Mouse (Mus musculus) midbrain, postnatal 0 days (tissue): ENCODE data around the gene Wnt11. TPM values are rescaled to one million over a fixed set of nuclear protein-coding genes. Genes with fewer than 3 reads are reported as not detected.

Experiments
- ATAC-seq: fragments of 200-750 bp; cut with Nextera tagmentation; 2 replicates; pipeline ENCODE4 v1.8.0; 2017; ENCODE audit warnings: moderate number of reproducible peaks, mild to moderate bottlenecking, moderate TSS enrichment, moderate library complexity; ENCODE audit not compliant: low FRiP score
- DNase-seq: peaks from one replicate; pipeline ENCODE4 v3.0.0-alpha.2; 2015; ENCODE audit warnings: low spot score
- H3K27ac ChIP-seq: fragments of 300-500 bp; sonication (generic); 2 replicates; pipeline ENCODE4 v1.5.1; 2014; ENCODE audit warnings: low read depth, mild to moderate bottlenecking, low read length, mixed read lengths
- H3K27me3 ChIP-seq: fragments of 300-500 bp; sonication (generic); 2 replicates; pipeline ENCODE4 v1.6.1; 2014; ENCODE audit warnings: low read length, control low read depth, mixed read lengths; ENCODE audit not compliant: insufficient read depth
- H3K36me3 ChIP-seq: fragments of 300-500 bp; sonication (generic); 2 replicates; pipeline ENCODE4 v1.6.1; 2014; ENCODE audit warnings: low read length, control low read depth, mixed read lengths; ENCODE audit not compliant: insufficient read depth
- H3K4me1 ChIP-seq: fragments of 300-500 bp; sonication (generic); 2 replicates; pipeline ENCODE4 v1.6.1; 2014; ENCODE audit warnings: mild to moderate bottlenecking, control low read depth, antibody characterized with exemption, low read length, mixed read lengths; ENCODE audit not compliant: insufficient read depth
- H3K4me2 ChIP-seq: fragments of 300-500 bp; sonication (generic); 2 replicates; pipeline ENCODE4 v1.6.1; 2014; ENCODE audit warnings: low read depth, mild to moderate bottlenecking, low read length, mixed read lengths; ENCODE audit not compliant: poor library complexity, severe bottlenecking
- H3K4me3 ChIP-seq: fragments of 300-500 bp; sonication (generic); 2 replicates; pipeline ENCODE4 v1.5.1; 2014; ENCODE audit warnings: low read depth, mild to moderate bottlenecking, low read length, moderate library complexity
- H3K9ac ChIP-seq: fragments of 300-500 bp; sonication (generic); replicated peaks from 2 replicates; pipeline ENCODE4 v1.6.1; 2014; ENCODE audit warnings: mild to moderate bottlenecking, low read length, moderate library complexity, mixed read lengths; ENCODE audit not compliant: poor library complexity, severe bottlenecking
- H3K9me3 ChIP-seq: fragments of 300-500 bp; sonication (generic); 2 replicates; pipeline ENCODE4 v1.6.1; 2016; ENCODE audit warnings: low read length, control low read depth
- CTCF ChIP-seq: IDR thresholded peaks from 2 replicates; pipeline ENCODE4 v1.5.1; 2016; ENCODE audit warnings: antibody characterized with exemption, mild to moderate bottlenecking
- WGBS: fragments of 180-500 bp; shearing (Covaris S2); extraction: QIAGEN DNeasy Blood & Tissue Kit; methylation state at CpG from one replicate; pipeline ENCODE4 v1.1.7; 2014; 5-methylcytosine and 5-hydroxymethylcytosine counted together
- polyA plus RNA-seq: library from polyadenylated mRNA; unstranded; fragments of >200 nt; fragmentation: Nextera tagmentation; extraction: Ambion mirVana; gene quantifications from 2 replicates; pipeline ENCODE4 v1.2.1, GENCODE M21; 2015
- total RNA-seq: library from RNA; depleted of rRNA; stranded (reverse); fragments of >200 nt; gene quantifications from 2 replicates; pipeline ENCODE4 v1.2.3, GENCODE M21; 2014

Wnt11 gene
- total and polyA plus RNA-seq, 2 experiments from 2014 or later = 1.9 to 3.2 TPM

GRCm38 (mm10) chr7:98803181-98803580 lies 31.7 kb upstream of the Wnt11 start:
- no peaks in the 10 kb centered on the region for H3K27me3 ChIP-seq
- H3K4me2 ChIP-seq = no peak overlapping the region
- 85% methylated on average over 9 of the region's 9 CpGs for WGBS
- H3K4me1 ChIP-seq = no peaks in the 10 kb centered on the region; the same call in 1 of the 2 replicates
- no peak overlapping the region for H3K27ac ChIP-seq
- no peak overlapping the region for H3K9ac ChIP-seq
- no peak for ATAC-seq
- no peaks in the 10 kb centered on the region for H3K36me3 ChIP-seq
- H3K9me3 ChIP-seq = no peaks in the 10 kb centered on the region
- TF ChIP-seq CTCF = no peak
- no peak for DNase-seq
- H3K4me3 ChIP-seq = no peak overlapping the region

GRCm38 (mm10) chr7:98804841-98805772 lies 29.8 kb upstream of the Wnt11 start:
- TF ChIP-seq CTCF = no peak
- peak; percentile 75 for DNase-seq

GRCm38 (mm10) chr7:98806961-98807360 lies 28.0 kb upstream of the Wnt11 start:
- H3K27ac ChIP-seq = no peak overlapping the region
- H3K9ac ChIP-seq = no peak overlapping the region
- TF ChIP-seq CTCF = no peak
- H3K4me1 ChIP-seq = no peaks in the 10 kb centered on the region; the same call in 1 of the 2 replicates
- H3K4me2 ChIP-seq = no peak overlapping the region
- no peaks in the 10 kb centered on the region for H3K9me3 ChIP-seq
- no peak for ATAC-seq
- no peak overlapping the region for H3K4me3 ChIP-seq
- no peaks in the 10 kb centered on the region for H3K27me3 ChIP-seq
- DNase-seq = no peak
- no peaks in the 10 kb centered on the region for H3K36me3 ChIP-seq
- WGBS = 82% methylated on average over 3 of the region's 3 CpGs

More at GRCm38 (mm10) chr7:98804841-98805772, 29.8 kb upstream of the Wnt11 start:
- ATAC-seq = no peak
- Histone ChIP-seq H3K4me3 (no peak overlapping the region), H3K4me1 (no peaks in the 10 kb centered on the region; the same call in 1 of the 2 replicates), H3K27ac (no peak overlapping the region), H3K4me2 (no peak overlapping the region), H3K27me3 (no peaks in the 10 kb centered on the region), H3K36me3 (no peaks in the 10 kb centered on the region), H3K9ac (no peak overlapping the region), H3K9me3 (no peaks in the 10 kb centered on the region)
- 37% methylated on average over 12 of the region's 12 CpGs for WGBS

GRCm38 (mm10) chr7:98809372-98809771 lies 25.5 kb upstream of the Wnt11 start:
- Histone ChIP-seq H3K4me3 (no peak overlapping the region), H3K27ac (no peak overlapping the region), H3K27me3 (no peaks in the 10 kb centered on the region), H3K36me3 (no peaks in the 10 kb centered on the region), H3K4me2 (no peak overlapping the region), H3K9me3 (no peaks in the 10 kb centered on the region), H3K9ac (no peak overlapping the region), H3K4me1 (no peaks in the 10 kb centered on the region; the same call in 1 of the 2 replicates)
- ATAC-seq (no peak), DNase-seq (no peak)
- WGBS = 85% methylated on average over 6 of the region's 6 CpGs
- no peak for TF ChIP-seq CTCF

GRCm38 (mm10) chr7:98810619-98811018 lies 24.3 kb upstream of the Wnt11 start:
- Histone ChIP-seq H3K4me2 (no peak overlapping the region), H3K9me3 (no peaks in the 10 kb centered on the region), H3K27me3 (no peaks in the 10 kb centered on the region), H3K27ac (no peak overlapping the region), H3K4me3 (no peak overlapping the region), H3K9ac (no peak overlapping the region), H3K4me1 (no peaks in the 10 kb centered on the region), H3K36me3 (no peaks in the 10 kb centered on the region)
- WGBS = 92% methylated on average over 2 of the region's 2 CpGs
- ATAC-seq = no peak
- no peak for DNase-seq
- no peak for TF ChIP-seq CTCF

- Histone ChIP-seq H3K4me1 (no peaks in the 10 kb centered on the region), H3K4me3 (no peak overlapping the region), H3K27me3 (no peaks in the 10 kb centered on the region), H3K9ac (no peak overlapping the region), H3K27ac (no peak overlapping the region), H3K36me3 (no peaks in the 10 kb centered on the region), H3K9me3 (no peaks in the 10 kb centered on the region), H3K4me2 (no peak overlapping the region)
- no peak for TF ChIP-seq CTCF
- no peak for DNase-seq
- 100% methylated on average over 1 of the region's 1 CpGs for WGBS
- ATAC-seq = no peak
Observed at GRCm38 (mm10) chr7:98820501-98820900, 14.4 kb upstream of the Wnt11 start.
